Mouse (Mus musculus): ENCODE results near the gene Rasal2. TPM values are rescaled to one million over a fixed set of nuclear protein-coding genes. Genes with fewer than 3 reads are reported as not detected.

Gene Rasal2
- total RNA-seq, 2 experiments from 2014 or later, result 91.1 to 93.7 TPM

DNA sequence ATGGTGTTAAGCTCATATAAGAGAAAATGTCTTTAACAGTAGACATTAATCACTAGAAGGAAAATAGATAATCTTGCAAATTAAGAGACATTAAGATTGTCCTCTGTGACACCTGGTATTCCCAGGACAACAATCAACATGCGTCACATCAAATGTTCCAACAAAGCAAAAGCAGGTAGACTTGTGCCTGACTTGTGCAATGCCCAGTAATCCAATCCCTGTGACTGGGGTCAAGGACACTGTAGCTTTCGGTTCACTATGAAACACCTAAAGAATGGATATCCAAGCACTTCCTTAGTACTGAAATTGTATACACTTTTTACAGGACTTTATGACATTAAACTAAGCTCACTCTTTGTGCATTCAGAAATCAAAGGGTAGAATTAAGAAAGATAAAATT is 123.1 kb downstream of the Rasal2 start:
- H3K27ac ChIP-seq, result no peak overlapping the region
- TF ChIP-seq CTCF (conservative IDR thresholded peaks at IDR 0.05), result no peak
- H3K4me3 ChIP-seq, result no peak overlapping the region
- no peak for DNase-seq (ENCODE audit: low spot score in 2 of 2)

DNA sequence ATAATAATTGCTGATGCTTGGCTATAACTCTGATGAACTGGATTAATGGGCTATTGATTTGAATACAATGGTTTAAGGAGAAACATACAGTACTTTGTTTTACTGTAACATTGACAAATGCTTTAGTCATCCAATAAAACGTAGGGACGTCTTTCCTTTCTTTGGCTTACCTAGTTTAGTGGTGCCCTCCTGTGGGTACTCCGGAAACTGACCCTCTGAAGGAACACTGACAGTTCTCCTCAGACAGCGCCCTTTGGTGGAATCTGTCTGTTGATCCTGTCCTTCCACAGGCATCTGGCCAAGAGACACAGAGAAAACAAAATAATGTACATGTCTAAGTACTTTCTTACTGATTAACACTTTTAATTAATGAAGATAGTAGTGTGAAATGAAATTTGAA is 125.8 kb downstream of the Rasal2 start:
- peak; percentile 25 to 53 for DNase-seq (ENCODE audit: low spot score in 2 of 2)
- TF ChIP-seq CTCF (conservative IDR thresholded peaks at IDR 0.05), result peak; percentile 81
- no peak overlapping the region for H3K27ac ChIP-seq
- no peak overlapping the region for H3K4me3 ChIP-seq

DNA sequence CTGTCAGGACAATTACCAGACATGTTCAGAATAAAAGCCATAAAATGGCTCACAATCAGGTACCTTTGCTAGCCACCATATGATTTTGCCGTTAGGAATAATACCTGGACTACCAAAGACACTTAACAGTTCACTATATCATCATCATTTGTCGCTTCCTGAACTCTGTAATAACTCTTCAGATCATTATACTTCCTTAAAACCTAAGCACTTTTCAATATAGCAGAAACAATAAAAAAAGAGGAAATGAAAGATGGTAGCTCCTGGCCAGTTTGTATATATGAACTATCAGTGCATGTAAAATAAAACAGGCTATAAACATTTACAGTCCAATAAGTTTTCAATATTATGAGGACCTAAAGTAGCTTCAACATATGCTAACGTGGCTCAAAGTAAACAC is 127.0 kb downstream of the Rasal2 start:
- no peak for TF ChIP-seq CTCF (conservative IDR thresholded peaks at IDR 0.05)
- DNase-seq (ENCODE audit: low spot score in 2 of 2), result no peak

DNA sequence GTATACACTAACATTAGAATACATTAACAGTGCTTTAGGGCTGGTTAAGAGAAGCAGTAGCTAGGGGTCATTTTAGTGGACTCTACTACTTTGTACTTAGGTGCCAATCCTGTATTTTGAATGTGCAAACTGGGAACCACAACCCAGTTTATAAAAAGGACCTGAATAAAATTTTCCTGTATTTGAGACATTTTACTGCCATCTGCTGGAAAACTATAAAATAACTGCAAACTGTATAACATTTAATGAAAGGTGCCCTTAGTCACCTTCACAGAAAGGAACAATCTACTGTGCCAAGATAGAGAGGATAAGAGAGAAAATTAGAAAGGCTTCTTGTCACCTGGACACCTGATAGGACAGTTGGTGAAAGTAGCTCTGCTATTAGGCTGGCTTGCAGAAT is 131.6 kb downstream of the Rasal2 start:
- DNase-seq (ENCODE audit: low spot score in 2 of 2), result no peak
- TF ChIP-seq CTCF (conservative IDR thresholded peaks at IDR 0.05), result peak; percentile 81
- Histone ChIP-seq H3K27ac (0 out of 2 replicates have a peak overlapping the region, but pooled peaks have one; percentile 15), H3K4me3 (no peak overlapping the region)

More for the DNA sequence above, 127.0 kb downstream of the Rasal2 start:
- H3K4me3 ChIP-seq, result no peak overlapping the region
- no peak overlapping the region for H3K27ac ChIP-seq

DNA sequence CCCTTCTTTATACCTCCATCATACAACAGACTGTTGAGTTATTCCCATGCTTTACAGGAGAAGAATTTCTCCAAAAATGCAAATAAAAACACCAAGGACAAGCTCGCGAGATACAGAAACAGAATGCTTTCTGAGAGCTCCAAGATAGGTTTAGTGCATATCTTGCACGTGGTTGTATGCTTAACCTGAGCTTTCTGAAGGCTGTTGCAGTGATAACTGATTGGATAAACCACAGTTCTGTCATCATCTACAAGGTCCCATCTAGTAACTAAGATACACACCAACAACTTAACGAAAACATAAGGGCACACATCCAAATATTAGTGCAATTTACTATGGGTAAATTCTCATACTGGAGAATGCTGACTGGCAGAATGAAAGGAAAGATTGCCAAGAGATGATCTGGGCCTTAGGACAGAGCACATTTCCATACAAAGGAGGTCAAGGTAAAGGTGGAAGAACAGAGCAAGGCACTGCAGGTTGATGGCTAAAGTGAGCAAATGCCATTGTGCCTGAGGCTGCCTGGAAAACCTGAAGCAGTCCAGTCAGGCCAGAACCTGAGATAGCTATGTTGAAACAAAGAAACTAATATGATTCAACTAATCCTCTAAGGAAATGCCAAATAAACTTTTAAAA is 136.6 kb downstream of the Rasal2 start:
- no peak for TF ChIP-seq CTCF (conservative IDR thresholded peaks at IDR 0.05)
- H3K4me3 ChIP-seq, result no peak overlapping the region
- DNase-seq (ENCODE audit: low spot score in 2 of 2), result no peak
- no peak overlapping the region for H3K27ac ChIP-seq

DNA sequence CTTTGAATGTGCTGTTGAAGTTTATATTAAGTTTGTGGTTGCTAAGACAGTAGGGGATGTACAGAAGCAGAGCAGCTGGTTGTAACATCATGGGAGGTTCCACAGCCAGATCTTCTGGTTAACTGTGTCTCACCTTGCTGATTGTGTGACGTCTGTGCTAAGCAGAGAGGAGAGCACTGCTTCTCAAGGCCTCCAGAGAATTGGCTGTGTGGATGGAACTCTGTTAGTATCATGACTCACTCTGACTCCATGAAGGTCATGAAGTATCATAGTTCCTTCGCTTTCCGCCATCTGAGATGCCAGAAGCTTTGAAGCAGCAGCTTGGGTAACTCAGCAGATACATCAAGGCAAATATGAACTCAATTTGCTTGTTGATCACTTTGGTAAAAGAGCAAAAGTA is 144.5 kb downstream of the Rasal2 start:
- Histone ChIP-seq H3K27ac (no peak overlapping the region), H3K4me3 (no peak overlapping the region)
- no peak for TF ChIP-seq CTCF (conservative IDR thresholded peaks at IDR 0.05)
- DNase-seq (ENCODE audit: low spot score in 2 of 2), result no peak

DNA sequence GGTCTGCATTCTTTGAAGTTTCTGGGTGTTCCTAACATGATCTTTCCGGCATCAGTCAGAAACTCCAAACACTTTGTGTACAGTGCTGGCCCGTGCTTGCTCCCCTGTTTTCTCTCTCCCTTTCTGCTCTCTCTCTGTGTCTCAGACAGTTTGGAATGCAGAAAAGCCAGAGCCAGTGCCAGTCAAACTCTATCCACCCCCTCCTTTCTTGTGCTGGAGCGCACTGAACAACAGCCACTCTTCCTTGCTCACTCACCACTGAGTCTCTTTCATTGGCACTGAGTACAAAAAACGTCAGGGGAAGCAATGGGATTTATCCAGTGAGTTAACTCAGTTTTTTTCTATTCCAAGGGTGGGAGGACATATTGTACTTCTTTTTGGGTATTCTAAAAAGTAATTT is 155.8 kb downstream of the Rasal2 start:
- peak overlapping the region; percentile 71 for H3K27ac ChIP-seq
- TF ChIP-seq CTCF (conservative IDR thresholded peaks at IDR 0.05), result no peak
- peak; percentile 25 to 58 for DNase-seq (ENCODE audit: low spot score in 2 of 2)
- peak overlapping the region; percentile 46 for H3K4me3 ChIP-seq

DNA sequence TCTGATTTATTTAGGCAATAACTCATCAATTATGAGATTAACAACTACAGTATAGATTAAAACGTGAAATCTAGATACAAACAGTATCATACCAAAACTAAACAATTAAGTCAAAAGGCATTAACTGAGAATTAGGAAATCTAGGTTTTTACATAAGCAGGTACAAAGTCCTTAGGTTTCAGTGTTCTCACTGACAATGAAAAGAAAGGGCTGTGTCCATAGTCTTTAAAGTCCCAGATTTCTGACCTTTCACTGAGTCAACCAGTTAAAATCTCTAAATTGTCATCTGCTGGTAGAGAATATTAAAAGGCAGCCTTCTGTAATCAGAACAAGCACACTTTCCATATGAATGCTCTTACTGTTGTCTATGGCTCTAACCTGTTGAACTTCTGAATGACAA is 156.6 kb downstream of the Rasal2 start:
- no peak for TF ChIP-seq CTCF (conservative IDR thresholded peaks at IDR 0.05)
- H3K4me3 ChIP-seq, result peak overlapping the region; percentile 46
- H3K27ac ChIP-seq, result peak overlapping the region; percentile 71; the same call in 1 of the 2 replicates
- no peak for DNase-seq (ENCODE audit: low spot score in 2 of 2)

DNA sequence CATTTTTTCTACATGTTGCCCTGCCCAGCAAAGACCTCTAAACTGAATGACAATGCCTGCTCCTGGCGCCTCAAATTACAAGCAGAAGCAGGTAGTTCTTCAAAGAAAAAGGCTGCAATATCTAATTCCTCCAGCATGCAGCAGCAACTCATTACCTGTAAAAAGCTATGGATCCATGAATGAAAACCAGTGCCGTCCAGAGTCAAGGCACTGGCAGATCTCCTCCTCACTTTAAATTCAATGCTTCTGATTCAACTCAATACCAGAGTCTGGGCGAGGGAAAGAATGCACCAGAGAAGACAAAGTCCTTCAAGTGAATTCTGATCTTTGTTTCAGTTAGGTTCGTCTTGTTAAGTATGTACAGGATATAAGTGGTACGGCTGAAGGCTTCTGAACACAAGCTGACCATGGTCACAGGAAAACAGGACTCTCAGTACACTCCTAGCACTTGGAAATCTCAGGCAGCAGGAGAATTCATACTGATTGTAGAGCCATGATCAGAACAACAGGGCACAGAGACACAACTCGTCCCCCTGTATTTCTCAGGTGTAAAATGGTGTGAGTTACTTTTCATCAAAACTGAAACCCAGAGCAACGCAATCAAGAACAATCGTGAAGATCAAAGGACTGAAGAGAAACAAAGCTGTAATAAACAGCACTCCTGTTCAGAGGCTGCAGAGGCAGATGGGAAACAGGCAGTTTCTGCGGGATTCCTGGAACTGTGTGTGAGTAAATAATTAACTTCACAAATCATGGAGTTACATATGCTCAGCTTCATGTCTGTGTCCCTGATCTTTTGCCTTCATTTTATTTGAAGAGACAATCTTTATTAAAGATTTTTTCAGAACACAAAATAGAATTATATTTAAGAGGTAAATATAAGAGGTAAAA is 158.6 kb downstream of the Rasal2 start:
- Histone ChIP-seq H3K27ac (peak overlapping the region; percentile 73), H3K4me3 (no peak overlapping the region; the same call in 1 of the 2 replicates)
- DNase-seq (ENCODE audit: low spot score in 2 of 2), result no peak
- no peak for TF ChIP-seq CTCF (conservative IDR thresholded peaks at IDR 0.05)

DNA sequence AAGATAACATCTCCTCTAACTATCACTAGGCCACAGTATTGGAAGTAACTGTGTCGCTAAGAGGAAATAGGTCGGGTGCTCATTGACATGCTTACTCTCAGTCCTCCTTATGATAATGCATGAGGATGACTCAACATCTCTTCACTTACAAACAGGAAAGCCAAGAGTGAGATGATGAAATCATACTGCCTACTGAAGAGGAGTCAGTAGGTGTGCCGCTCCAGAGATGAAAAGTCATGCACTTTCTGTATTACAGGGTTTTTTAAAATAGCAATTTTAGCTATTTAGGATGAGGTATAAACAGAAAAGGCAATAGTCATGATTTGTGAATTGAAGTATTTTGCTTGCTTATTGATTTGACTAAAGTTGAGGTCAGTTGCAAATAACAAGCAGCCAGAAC is 164.3 kb downstream of the Rasal2 start:
- Histone ChIP-seq H3K27ac (peak overlapping the region; percentile 56; the same call in 1 of the 2 replicates), H3K4me3 (no peak overlapping the region)
- no peak for DNase-seq (ENCODE audit: low spot score in 2 of 2)
- no peak for TF ChIP-seq CTCF (conservative IDR thresholded peaks at IDR 0.05)

DNA sequence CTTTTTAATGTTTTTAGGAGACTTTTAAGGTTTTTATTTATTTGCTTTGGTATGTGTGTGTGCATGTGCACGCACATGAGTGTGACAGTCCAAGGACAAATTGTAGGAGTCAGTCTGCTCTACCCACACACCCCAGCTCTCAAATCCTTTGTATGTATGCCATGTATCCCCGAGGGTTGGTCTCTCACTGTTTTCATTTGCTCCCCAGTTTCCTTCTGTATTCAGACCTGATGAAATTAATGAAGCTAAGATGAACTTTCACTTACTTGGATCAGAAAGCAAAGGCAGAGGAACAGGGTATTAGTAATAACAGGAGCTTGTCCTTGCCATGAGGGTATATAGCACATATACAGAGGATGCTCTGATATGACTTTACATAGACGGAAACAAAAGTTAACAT is 165.1 kb downstream of the Rasal2 start:
- Histone ChIP-seq H3K27ac (peak overlapping the region; percentile 56), H3K4me3 (no peak overlapping the region)
- no peak for DNase-seq (ENCODE audit: low spot score in 2 of 2)
- no peak for TF ChIP-seq CTCF (conservative IDR thresholded peaks at IDR 0.05)

DNA sequence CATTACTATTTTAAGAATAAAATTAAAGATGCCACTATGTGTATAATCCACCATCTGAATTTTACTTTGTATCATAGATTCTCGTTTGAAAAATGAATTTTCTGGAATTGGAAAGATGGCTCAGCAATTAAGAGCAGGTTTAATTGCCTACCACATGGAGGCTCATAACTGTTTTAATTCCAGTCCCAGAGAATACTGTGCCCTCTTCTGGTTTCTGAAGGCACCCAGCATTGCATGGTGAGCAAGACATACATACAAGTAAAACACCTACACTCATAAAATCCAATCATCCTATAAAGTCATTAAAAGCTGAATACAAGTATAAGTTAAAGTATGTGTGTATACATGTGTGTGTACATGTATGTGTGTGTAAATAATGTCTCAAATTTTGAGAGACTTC is 165.6 kb downstream of the Rasal2 start:
- peak overlapping the region; percentile 56 for H3K27ac ChIP-seq
- H3K4me3 ChIP-seq, result no peak overlapping the region
- no peak for DNase-seq (ENCODE audit: low spot score in 2 of 2)
- TF ChIP-seq CTCF (conservative IDR thresholded peaks at IDR 0.05), result peak; percentile 63

DNA sequence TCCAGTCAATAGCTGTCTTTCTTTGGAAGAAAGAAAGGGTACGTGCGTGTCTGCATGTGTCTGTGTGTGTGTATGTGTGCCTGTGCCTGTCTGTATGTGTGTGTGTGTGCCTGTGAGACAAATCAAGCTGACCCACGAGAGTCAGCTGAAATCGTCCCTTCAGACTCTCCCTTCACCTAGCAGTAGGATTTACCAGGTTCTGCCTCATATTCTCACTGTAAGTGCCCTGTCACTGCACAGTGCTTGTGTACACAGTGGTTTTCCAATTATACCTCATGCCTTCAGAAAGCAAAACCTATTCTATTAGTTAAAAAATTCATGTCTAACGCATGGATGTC is 168.0 kb downstream of the Rasal2 start:
- no peak for DNase-seq (ENCODE audit: low spot score in 2 of 2)
- TF ChIP-seq CTCF (conservative IDR thresholded peaks at IDR 0.05), result no peak
- H3K4me3 ChIP-seq, result peak overlapping the region; percentile 49
- H3K27ac ChIP-seq, result peak overlapping the region; percentile 91

All from layer of hippocampus, adult 2 months (tissue).